Mouse (Mus musculus) spleen, adult 12 weeks (tissue): ENCODE measurements around the gene Card11.

Source experiments
- DNase-seq: peaks from one replicate; pipeline ENCODE4 v3.0.0; 2022; ENCODE audit warnings: low spot score

Gene Card11

GRCm38 (mm10) chr5:140918519-140918918 is 81.9 kb downstream of the Card11 start:
- DNase-seq, result no peak

- no peak for DNase-seq
Observed at GRCm38 (mm10) chr5:140917807-140918206, 82.6 kb downstream of the Card11 start.

- DNase-seq, result no peak
Observed at GRCm38 (mm10) chr5:140910841-140911240, 89.5 kb downstream of the Card11 start.

GRCm38 (mm10) chr5:140900866-140901265 is 99.5 kb downstream of the Card11 start:
- DNase-seq, result no peak

GRCm38 (mm10) chr5:140891080-140891479 is 109.3 kb downstream of the Card11 start:
- DNase-seq, result no peak

GRCm38 (mm10) chr5:140890050-140890449 is 110.3 kb downstream of the Card11 start:
- no peak for DNase-seq

- DNase-seq, result peak; percentile 24
Observed at GRCm38 (mm10) chr5:140889539-140889938, 110.8 kb downstream of the Card11 start.

- no peak for DNase-seq
Observed at GRCm38 (mm10) chr5:140887871-140888270, 112.5 kb downstream of the Card11 start.

GRCm38 (mm10) chr5:140884966-140885365 is 115.4 kb downstream of the Card11 start:
- no peak for DNase-seq

GRCm38 (mm10) chr5:140882391-140882790 is 118.0 kb downstream of the Card11 start:
- no peak for DNase-seq

GRCm38 (mm10) chr5:140880151-140880550 is 120.2 kb downstream of the Card11 start:
- DNase-seq, result no peak

- no peak for DNase-seq
Observed at GRCm38 (mm10) chr5:140878644-140879043, 121.7 kb downstream of the Card11 start.

GRCm38 (mm10) chr5:140873736-140874307 is 126.6 kb downstream of the Card11 start:
- DNase-seq, result no peak

GRCm38 (mm10) chr5:140873039-140873551 is 127.3 kb downstream of the Card11 start:
- no peak for DNase-seq

- no peak for DNase-seq
Observed at GRCm38 (mm10) chr5:140872532-140873038, 127.8 kb downstream of the Card11 start.

GRCm38 (mm10) chr5:140871241-140871640 is 129.1 kb downstream of the Card11 start:
- no peak for DNase-seq

GRCm38 (mm10) chr5:140869034-140869433 is 131.3 kb downstream of the Card11 start:
- peak; percentile 30 for DNase-seq

- DNase-seq, result no peak
Observed at GRCm38 (mm10) chr5:140859730-140860129, 140.7 kb downstream of the Card11 start.

GRCm38 (mm10) chr5:140858335-140858734 is 142.0 kb downstream of the Card11 start:
- DNase-seq, result no peak

GRCm38 (mm10) chr5:140857432-140858154 is 142.8 kb downstream of the Card11 start:
- no peak for DNase-seq

- DNase-seq, result no peak
Observed at GRCm38 (mm10) chr5:140855909-140856530, 144.4 kb downstream of the Card11 start.

- DNase-seq, result no peak
Observed at GRCm38 (mm10) chr5:140854700-140855099, 145.7 kb downstream of the Card11 start.

- no peak for DNase-seq
Observed at GRCm38 (mm10) chr5:140853723-140854122, 146.7 kb downstream of the Card11 start.
